Mouse (Mus musculus): Measurements from ENCODE around the gene Neurod4.

GRCm38 (mm10) chr10:130314110-130314829 is 34.2 kb upstream of the Neurod4 start:
- no peak for TF ChIP-seq GATA1 (IDR thresholded peaks at IDR 0.05; ENCODE audit: borderline replicate concordance, low read length)
- no peak for TF ChIP-seq FLI1 (IDR thresholded peaks at IDR 0.05; ENCODE audit: low read length)

Data from megakaryocyte, embryonic 14.5 days (primary cell).